Comparison of ENCODE assay signal across 19 mouse cellular contexts in genomic region chr17:67614381-67614780, GRCm38 (mm10). TPM values are rescaled to one million over a fixed set of nuclear protein-coding genes. Genes with fewer than 3 reads are reported as not detected.
A peak's percentile ranks its signal among the peaks of the same experiment; 100 is the strongest.
DNase-seq lines count a peak whose midpoint lies in the region; ATAC-seq lines count a peak whose summit lies in the region.
"Had no signal": no experiment of that assay in that cellular context is flagged by ENCODE, and none has a peak within 500 bp of the region (broad histone marks: within the 10 kb centered on the region; RNA-seq: fewer than 3 reads in every experiment).

No protein-coding gene starts in this region.

- DNase-seq in testis, postnatal 10 days (ENCODE audit: low spot score) = peak; percentile 13
- no peak for DNase-seq in testis, postnatal 14 days (ENCODE audit: low spot score)
- DNase-seq in layer of hippocampus, adult 11-12 months (ENCODE audit: low spot score) = no peak
- DNase-seq in kidney, adult 8-10 months = no peak
- DNase-seq: adrenal gland, adult 2 months; adrenal gland, postnatal 10 days; adrenal gland, postnatal 25 days; cerebellum, adult 11 months; cerebellum, adult 18-20 months; cerebellum, adult 8-10 months; cerebellum, adult 9-11 months; cerebellum, postnatal 14 days; cerebellum, postnatal 36 days had no signal

- peak; percentile 63 for ATAC-seq in granulocyte monocyte progenitor cell, adult 5-6 weeks (replicated peaks; ENCODE audit: poor library complexity, severe bottlenecking)
- peak; percentile 55 for ATAC-seq in megakaryocyte progenitor cell, adult 5-6 weeks (replicated peaks; ENCODE audit: poor library complexity)
- ATAC-seq: forebrain, embryonic 13.5 days; forebrain, embryonic 15.5 days had no signal

RNA-seq across cellular contexts. Expression of gene Lrrc30, which starts 18.1 kb away (rescaled TPM):
- not detected in 2 replicates for total RNA-seq in granulocyte monocyte progenitor cell, adult 5-6 weeks (2014; fragmentation: Nextera tagmentation)
- not detected in 2 replicates for total RNA-seq in granulocyte monocyte progenitor cell, adult 5-6 weeks (2017)
- total RNA-seq in megakaryocyte progenitor cell, adult 5-6 weeks (2015) = not detected in 2 replicates
- total RNA-seq in megakaryocyte progenitor cell, adult 5-6 weeks (2017) = not detected in 2 replicates
- total RNA-seq: ES-E14, MEL had no signal
